Mouse (Mus musculus): ENCODE results near the gene Gm10135. TPM values are rescaled to one million over a fixed set of nuclear protein-coding genes. Genes with fewer than 3 reads are reported as not detected.
"Not testable (repeated sequence)": the region's sequence is repeated elsewhere in the genome, so short reads cannot be mapped to it uniquely, and the experiment has no call there.

The Gm10135 gene
- total and polyA plus RNA-seq, 3 experiments: not detected

GRCm38 (mm10) chr5:73008230-73008629 lies 33.7 kb upstream of the Gm10135 start:
- peak; percentile 60 for TF ChIP-seq CTCF (IDR thresholded peaks at IDR 0.05)

GRCm38 (mm10) chr5:73007582-73007959 lies 33.1 kb upstream of the Gm10135 start:
- Histone ChIP-seq H3K4me3 (no peak overlapping the region), H3K4me1 (ENCODE audit: control insufficient read depth, insufficient read depth, low read length) (no peaks in the 10 kb centered on the region), H3K9ac (ENCODE audit: low read depth, low read length) (no peak overlapping the region), H3K36me3 (ENCODE audit: control insufficient read depth, insufficient read depth, low read length) (no peaks in the 10 kb centered on the region), H3K27me3 (ENCODE audit: control insufficient read depth, insufficient read depth, low read length) (peaks cover 10% of the 10 kb centered on the region), H3K27ac (no peak overlapping the region), H3K79me2 (replicated peaks; ENCODE audit: control insufficient read depth, insufficient read depth, low read length) (no peaks in the 10 kb centered on the region)
- DNase-seq: no peak
- TF ChIP-seq POLR2A (IDR thresholded peaks at IDR 0.05; ENCODE audit: insufficient read depth, low read depth, low read length): no peak
- TF ChIP-seq EP300 (IDR thresholded peaks at IDR 0.05; ENCODE audit: insufficient read depth, low read depth, low read length): no peak
- TF ChIP-seq CTCF (IDR thresholded peaks at IDR 0.05): no peak
- WGBS: 41% methylated on average over 5 of the region's 5 CpGs
- intact Hi-C loops (cut with DNase I): no loop called here

More at GRCm38 (mm10) chr5:73008230-73008629, 33.7 kb upstream of the Gm10135 start:
- peaks cover 11% of the 10 kb centered on the region for H3K27me3 ChIP-seq (ENCODE audit: control insufficient read depth, insufficient read depth, low read length)
- H3K4me1 ChIP-seq (ENCODE audit: control insufficient read depth, insufficient read depth, low read length); intact Hi-C loops (cut with DNase I); H3K36me3 ChIP-seq (ENCODE audit: control insufficient read depth, insufficient read depth, low read length); H3K4me3 ChIP-seq; H3K27ac ChIP-seq; H3K79me2 ChIP-seq (replicated peaks; ENCODE audit: control insufficient read depth, insufficient read depth, low read length); H3K9ac ChIP-seq (ENCODE audit: low read depth, low read length): not testable (repeated sequence)
- peak in 1 of 2 experiments; percentile 27 for DNase-seq
- 43% methylated on average over 8 of the region's 8 CpGs for WGBS

GRCm38 (mm10) chr5:73006784-73007581 lies 32.5 kb upstream of the Gm10135 start, which contains the start of gene Slc10a4:
TSS of gene Slc10a4 (plus strand) at chr5:73006883.
- 7% methylated on average over 64 of the region's 65 CpGs for WGBS
- peaks cover 10% of the 10 kb centered on the region for H3K27me3 ChIP-seq (ENCODE audit: control insufficient read depth, insufficient read depth, low read length)
- DNase-seq: peak in 1 of 2 experiments; percentile 41

GRCm38 (mm10) chr5:73004046-73004445 lies 29.5 kb upstream of the Gm10135 start:
- 80% methylated on average over 5 of the region's 5 CpGs for WGBS
- H3K79me2 ChIP-seq (replicated peaks; ENCODE audit: control insufficient read depth, insufficient read depth, low read length): no peaks in the 10 kb centered on the region
- DNase-seq: no peak
- TF ChIP-seq EP300 (IDR thresholded peaks at IDR 0.05; ENCODE audit: insufficient read depth, low read depth, low read length): no peak
- no peak for TF ChIP-seq POLR2A (IDR thresholded peaks at IDR 0.05; ENCODE audit: insufficient read depth, low read depth, low read length)
- no peak for TF ChIP-seq CTCF (IDR thresholded peaks at IDR 0.05)
- no peaks in the 10 kb centered on the region for H3K4me1 ChIP-seq (ENCODE audit: control insufficient read depth, insufficient read depth, low read length)
- no peak overlapping the region for H3K9ac ChIP-seq (ENCODE audit: low read depth, low read length)
- H3K36me3 ChIP-seq (ENCODE audit: control insufficient read depth, insufficient read depth, low read length): no peaks in the 10 kb centered on the region
- peaks cover 10% of the 10 kb centered on the region for H3K27me3 ChIP-seq (ENCODE audit: control insufficient read depth, insufficient read depth, low read length)
- intact Hi-C loops (cut with DNase I): no loop called here
- H3K4me3 ChIP-seq: no peak overlapping the region
- no peak overlapping the region for H3K27ac ChIP-seq

More at GRCm38 (mm10) chr5:73006784-73007581, 32.5 kb upstream of the Gm10135 start, which contains the start of gene Slc10a4:
- no peaks in the 10 kb centered on the region for H3K4me1 ChIP-seq (ENCODE audit: control insufficient read depth, insufficient read depth, low read length)
- H3K79me2 ChIP-seq (replicated peaks; ENCODE audit: control insufficient read depth, insufficient read depth, low read length): no peaks in the 10 kb centered on the region
- peak within 1 kb of the TSS; percentile 39 for H3K4me3 ChIP-seq
- H3K36me3 ChIP-seq (ENCODE audit: control insufficient read depth, insufficient read depth, low read length): no peaks in the 10 kb centered on the region
- intact Hi-C loops (cut with DNase I): no loop called here
- H3K27ac ChIP-seq: no peak within 1 kb of the TSS
- peak within 1 kb of the TSS; percentile 58 for H3K9ac ChIP-seq (ENCODE audit: low read depth, low read length)
- TF ChIP-seq CTCF (IDR thresholded peaks at IDR 0.05): no peak

- H3K36me3 ChIP-seq (ENCODE audit: control insufficient read depth, insufficient read depth, low read length); H3K27ac ChIP-seq; DNase-seq; intact Hi-C loops (cut with DNase I); H3K9ac ChIP-seq (ENCODE audit: low read depth, low read length); H3K4me3 ChIP-seq; H3K4me1 ChIP-seq (ENCODE audit: control insufficient read depth, insufficient read depth, low read length); H3K79me2 ChIP-seq (replicated peaks; ENCODE audit: control insufficient read depth, insufficient read depth, low read length); H3K27me3 ChIP-seq (ENCODE audit: control insufficient read depth, insufficient read depth, low read length): not testable (repeated sequence)
- 85% methylated on average over 1 of the region's 1 CpGs for WGBS
Observed at GRCm38 (mm10) chr5:72998546-72998945, 24.0 kb upstream of the Gm10135 start.

GRCm38 (mm10) chr5:72995379-72995778 lies 20.9 kb upstream of the Gm10135 start:
- TF ChIP-seq POLR2A (IDR thresholded peaks at IDR 0.05; ENCODE audit: insufficient read depth, low read depth, low read length) (no peak), EP300 (IDR thresholded peaks at IDR 0.05; ENCODE audit: insufficient read depth, low read depth, low read length) (no peak), CTCF (IDR thresholded peaks at IDR 0.05) (no peak)
- Histone ChIP-seq H3K27me3 (ENCODE audit: control insufficient read depth, insufficient read depth, low read length) (no peaks in the 10 kb centered on the region), H3K79me2 (replicated peaks; ENCODE audit: control insufficient read depth, insufficient read depth, low read length) (no peaks in the 10 kb centered on the region), H3K9ac (ENCODE audit: low read depth, low read length) (no peak overlapping the region), H3K27ac (no peak overlapping the region), H3K36me3 (ENCODE audit: control insufficient read depth, insufficient read depth, low read length) (no peaks in the 10 kb centered on the region), H3K4me3 (no peak overlapping the region), H3K4me1 (ENCODE audit: control insufficient read depth, insufficient read depth, low read length) (no peaks in the 10 kb centered on the region)
- no peak for DNase-seq
- intact Hi-C loops (cut with DNase I): no loop called here
- WGBS: 37% methylated on average over 10 of the region's 10 CpGs
